ENCODE assay signal across 8 mouse cellular contexts in the genomic region with DNA sequence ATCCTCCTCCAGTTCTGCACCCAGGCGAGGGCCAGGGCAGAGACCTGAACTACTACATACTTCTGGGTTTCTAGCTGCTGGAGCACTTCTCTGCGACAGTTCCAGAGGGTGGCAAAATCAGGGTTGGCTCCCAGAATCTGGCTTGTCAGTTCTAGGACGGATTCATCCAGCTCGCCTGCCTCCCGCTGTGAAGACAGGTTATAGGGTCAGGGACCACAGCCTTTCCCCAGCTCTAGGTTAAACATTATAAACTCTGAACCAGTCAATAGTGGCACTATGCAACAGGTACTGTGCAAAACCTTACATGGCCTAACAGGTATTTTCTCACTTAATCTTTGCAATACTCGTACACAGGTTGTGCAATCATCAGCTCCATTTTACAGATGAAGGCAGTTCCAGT. TPM values are rescaled to one million over a fixed set of nuclear protein-coding genes. Genes with fewer than 3 reads are reported as not detected.
A peak's percentile ranks its signal among the peaks of the same experiment; 100 is the strongest.
DNase-seq lines count a peak whose midpoint lies in the region; ATAC-seq lines count a peak whose summit lies in the region.

No protein-coding gene starts in this region.

- WGBS in lung, embryonic 15.5 days = 69% methylated on average over 6 of the region's 6 CpGs
- WGBS in forebrain, embryonic 16.5 days = 83% methylated on average over 6 of the region's 6 CpGs
- 75% methylated on average over 6 of the region's 6 CpGs for WGBS in stomach, embryonic 14.5 days

- H3K27ac ChIP-seq in lung, embryonic 15.5 days = no peak overlapping the region
- no peak overlapping the region for H3K27ac ChIP-seq in forebrain, embryonic 16.5 days (ENCODE audit: low read length)
- H3K27ac ChIP-seq in stomach, embryonic 14.5 days (ENCODE audit: low read length) = no peak overlapping the region

- H3K9me3 ChIP-seq in lung, embryonic 15.5 days = no peaks in the 10 kb centered on the region
- H3K9me3 ChIP-seq in forebrain, embryonic 16.5 days (ENCODE audit: control insufficient read depth, low read length) = no peaks in the 10 kb centered on the region
- no peaks in the 10 kb centered on the region for H3K9me3 ChIP-seq in stomach, embryonic 14.5 days (ENCODE audit: control insufficient read depth, low read depth, low read length)

- DNase-seq in lung, postnatal 4 days = no peak
- DNase-seq in kidney, postnatal 4 days = peak; percentile 17 to 43
- no peak for DNase-seq in left cerebral cortex, postnatal 25 days (ENCODE audit: low spot score in 2 of 2)
- no peak for DNase-seq in spleen, postnatal 10 days (ENCODE audit: low spot score in 2 of 2)

- intact Hi-C loops in left cerebral cortex, postnatal 25 days (cut with DNase I) = loop anchor here (5.0 kb wide), 1 partner anchor 39 kb away; a partner anchor contains a TSS

- peaks cover 15% of the 10 kb centered on the region; the same call in 1 of the 2 replicates for H3K4me1 ChIP-seq in lung, embryonic 15.5 days
- peaks cover 11% of the 10 kb centered on the region for H3K4me1 ChIP-seq in forebrain, embryonic 16.5 days (replicated peaks; ENCODE audit: control insufficient read depth, insufficient read depth, low read length)
- no peaks in the 10 kb centered on the region for H3K4me1 ChIP-seq in stomach, embryonic 14.5 days (ENCODE audit: control insufficient read depth, insufficient read depth, low read length)

- no peak for ATAC-seq in lung, embryonic 15.5 days (ENCODE audit: borderline replicate concordance, extremely low read depth, low FRiP score, low TSS enrichment)
- no peak for ATAC-seq in forebrain, embryonic 16.5 days
- no peak for ATAC-seq in stomach, embryonic 14.5 days (ENCODE audit: insufficient number of reproducible peaks, insufficient read depth, low FRiP score, low read depth)
- ATAC-seq in megakaryocyte progenitor cell, adult 5-6 weeks (replicated peaks; ENCODE audit: poor library complexity) = no peak

- peak overlapping the region; percentile 84 for H3K4me3 ChIP-seq in lung, embryonic 15.5 days
- H3K4me3 ChIP-seq in forebrain, embryonic 16.5 days (replicated peaks; ENCODE audit: low read length) = peak overlapping the region; percentile 68
- H3K4me3 ChIP-seq in stomach, embryonic 14.5 days (ENCODE audit: low read depth, low read length) = peak overlapping the region; percentile 79

- H3K36me3 ChIP-seq in lung, embryonic 15.5 days = peaks cover 22% of the 10 kb centered on the region
- peaks cover 2% of the 10 kb centered on the region; the same call in 1 of the 2 replicates for H3K36me3 ChIP-seq in forebrain, embryonic 16.5 days (ENCODE audit: control insufficient read depth, insufficient read depth)
- H3K36me3 ChIP-seq in stomach, embryonic 14.5 days (ENCODE audit: control insufficient read depth, insufficient read depth, low read length) = peaks cover 16% of the 10 kb centered on the region

- no peak overlapping the region for H3K9ac ChIP-seq in lung, embryonic 15.5 days
- no peak overlapping the region; the same call in 1 of the 2 replicates for H3K9ac ChIP-seq in forebrain, embryonic 16.5 days (replicated peaks; ENCODE audit: low read depth, low read length)
- H3K9ac ChIP-seq in stomach, embryonic 14.5 days (replicated peaks; ENCODE audit: low read depth, low read length) = no peak overlapping the region

- no peaks in the 10 kb centered on the region for H3K27me3 ChIP-seq in lung, embryonic 15.5 days
- no peaks in the 10 kb centered on the region for H3K27me3 ChIP-seq in forebrain, embryonic 16.5 days (replicated peaks; ENCODE audit: control insufficient read depth, insufficient read depth, low read length)
- H3K27me3 ChIP-seq in stomach, embryonic 14.5 days (ENCODE audit: control insufficient read depth, insufficient read depth, low read length) = no peaks in the 10 kb centered on the region

- peak overlapping the region; percentile 72 for H3K4me2 ChIP-seq in lung, embryonic 15.5 days
- H3K4me2 ChIP-seq in forebrain, embryonic 16.5 days (ENCODE audit: low read length) = peak overlapping the region; percentile 78
- peak overlapping the region; percentile 63 for H3K4me2 ChIP-seq in stomach, embryonic 14.5 days (replicated peaks; ENCODE audit: low read depth, low read length)

RNA-seq across cellular contexts. Expression of a gene that starts 1.0 kb away (rescaled TPM):
- 31.8 and 33.2 TPM in 2 replicates for polyA plus RNA-seq in lung, embryonic 15.5 days (2015; fragmentation: Nextera tagmentation; extraction: Ambion mirVana)
- 52.6 and 53.3 TPM in 2 replicates for polyA plus RNA-seq in forebrain, embryonic 16.5 days (2015; fragmentation: Nextera tagmentation; extraction: Ambion mirVana)
- 30.0 and 31.0 TPM in 2 replicates for polyA plus RNA-seq in stomach, embryonic 14.5 days (2014; fragmentation: Nextera tagmentation; extraction: Ambion mirVana)
- total RNA-seq in megakaryocyte progenitor cell, adult 5-6 weeks (2015) = 8.7 and 14.0 TPM in 2 replicates
- 12.6 and 14.0 TPM in 2 replicates for total RNA-seq in megakaryocyte progenitor cell, adult 5-6 weeks (2017)
- 10 to 100 TPM; 45.6 to 45.8 TPM for total RNA-seq in left cerebral cortex, postnatal 25 days (2021)

RNA-seq across cellular contexts. Expression of a gene that starts 7.3 kb away (rescaled TPM):
- 2.2 and 2.8 TPM in 2 replicates for polyA plus RNA-seq in lung, embryonic 15.5 days (2015; fragmentation: Nextera tagmentation; extraction: Ambion mirVana)
- 0.26 and 0.28 TPM in 2 replicates for polyA plus RNA-seq in forebrain, embryonic 16.5 days (2015; fragmentation: Nextera tagmentation; extraction: Ambion mirVana)
- polyA plus RNA-seq in stomach, embryonic 14.5 days (2014; fragmentation: Nextera tagmentation; extraction: Ambion mirVana) = 19.5 and 21.3 TPM in 2 replicates
- total RNA-seq in megakaryocyte progenitor cell, adult 5-6 weeks (2015) = 0.35 and 0.61 TPM in 2 replicates
- 0.20 and 1.1 TPM in 2 replicates for total RNA-seq in megakaryocyte progenitor cell, adult 5-6 weeks (2017)
- total RNA-seq in left cerebral cortex, postnatal 25 days (2021) = not detected

RNA-seq across cellular contexts. Expression of a gene that starts 24.4 kb away (rescaled TPM):
- polyA plus RNA-seq in lung, embryonic 15.5 days (2015; fragmentation: Nextera tagmentation; extraction: Ambion mirVana) = 86.7 and 88.4 TPM in 2 replicates
- polyA plus RNA-seq in forebrain, embryonic 16.5 days (2015; fragmentation: Nextera tagmentation; extraction: Ambion mirVana) = 81.9 and 83.5 TPM in 2 replicates
- 83.0 and 99.4 TPM in 2 replicates for polyA plus RNA-seq in stomach, embryonic 14.5 days (2014; fragmentation: Nextera tagmentation; extraction: Ambion mirVana)
- total RNA-seq in megakaryocyte progenitor cell, adult 5-6 weeks (2015) = 45.7 and 50.9 TPM in 2 replicates
- total RNA-seq in megakaryocyte progenitor cell, adult 5-6 weeks (2017) = 11.5 and 30.2 TPM in 2 replicates
- total RNA-seq in left cerebral cortex, postnatal 25 days (2021) = 10 to 100 TPM; 79.2 to 88.7 TPM

RNA-seq across cellular contexts. Expression of a gene that starts 24.4 kb away (rescaled TPM):
- 39.2 and 41.4 TPM in 2 replicates for polyA plus RNA-seq in lung, embryonic 15.5 days (2015; fragmentation: Nextera tagmentation; extraction: Ambion mirVana)
- 36.4 and 46.0 TPM in 2 replicates for polyA plus RNA-seq in forebrain, embryonic 16.5 days (2015; fragmentation: Nextera tagmentation; extraction: Ambion mirVana)
- 36.6 and 38.8 TPM in 2 replicates for polyA plus RNA-seq in stomach, embryonic 14.5 days (2014; fragmentation: Nextera tagmentation; extraction: Ambion mirVana)
- 25.6 and 26.5 TPM in 2 replicates for total RNA-seq in megakaryocyte progenitor cell, adult 5-6 weeks (2015)
- 27.8 and 32.2 TPM in 2 replicates for total RNA-seq in megakaryocyte progenitor cell, adult 5-6 weeks (2017)
- total RNA-seq in left cerebral cortex, postnatal 25 days (2021) = 10 to 100 TPM; 12.7 to 14.0 TPM

RNA-seq across cellular contexts. Expression of a gene that starts 37.2 kb away (rescaled TPM):
- polyA plus RNA-seq in lung, embryonic 15.5 days (2015; fragmentation: Nextera tagmentation; extraction: Ambion mirVana) = 0.55 and 0.80 TPM in 2 replicates
- 0.21 TPM in 1 of 2 replicates, not detected in the other for polyA plus RNA-seq in forebrain, embryonic 16.5 days (2015; fragmentation: Nextera tagmentation; extraction: Ambion mirVana)
- polyA plus RNA-seq in stomach, embryonic 14.5 days (2014; fragmentation: Nextera tagmentation; extraction: Ambion mirVana) = 2.3 and 2.6 TPM in 2 replicates
- 0.20 and 0.77 TPM in 2 replicates for total RNA-seq in megakaryocyte progenitor cell, adult 5-6 weeks (2015)
- 0.51 TPM in 1 of 2 replicates, not detected in the other for total RNA-seq in megakaryocyte progenitor cell, adult 5-6 weeks (2017)
- total RNA-seq in left cerebral cortex, postnatal 25 days (2021) = 1 to 10 TPM; 1.6 to 2.3 TPM

Comparison
In these comparisons a context has a peak if more than half of its experiments do, and no peak if none do; other contexts are left out.
1. DNase-seq: peak in kidney, postnatal 4 days (2 of 2); none in lung, postnatal 4 days (0 of 2), left cerebral cortex, postnatal 25 days (0 of 2) and spleen, postnatal 10 days (0 of 2).
2. Peak in every context shown above with its lines, with median percentiles within 50 percentile points of each other: H3K4me2 ChIP-seq and H3K4me3 ChIP-seq.